Mouse (Mus musculus) granulocyte monocyte progenitor cell, adult 5-6 weeks (primary cell): Measurements from ENCODE around the gene Tmem214. TPM values are rescaled to one million over a fixed set of nuclear protein-coding genes. Genes with fewer than 3 reads are reported as not detected.

Experiments used
- ATAC-seq: replicated peaks from 2 replicates; pipeline ENCODE4 v1.8.0; 2016; ENCODE audit warnings: mild to moderate bottlenecking, moderate TSS enrichment, inconsistent platforms; ENCODE audit not compliant: poor library complexity, severe bottlenecking
- total RNA-seq, 2 experiments: library from RNA; stranded (forward) in 1 of 2; stranded (reverse) in 1 of 2; fragments of 200-712, 200-1000 nt in 1 of 2; fragments of >200 nt in 1 of 2; fragmentation: Nextera tagmentation in 1 of 2; gene quantifications; 2 replicates each; pipeline ENCODE4 v1.2.3; 2014 to 2017

The Tmem214 gene
- total RNA-seq, 2 experiments from 2014 or later: 21.5 to 48.5 TPM

DNA sequence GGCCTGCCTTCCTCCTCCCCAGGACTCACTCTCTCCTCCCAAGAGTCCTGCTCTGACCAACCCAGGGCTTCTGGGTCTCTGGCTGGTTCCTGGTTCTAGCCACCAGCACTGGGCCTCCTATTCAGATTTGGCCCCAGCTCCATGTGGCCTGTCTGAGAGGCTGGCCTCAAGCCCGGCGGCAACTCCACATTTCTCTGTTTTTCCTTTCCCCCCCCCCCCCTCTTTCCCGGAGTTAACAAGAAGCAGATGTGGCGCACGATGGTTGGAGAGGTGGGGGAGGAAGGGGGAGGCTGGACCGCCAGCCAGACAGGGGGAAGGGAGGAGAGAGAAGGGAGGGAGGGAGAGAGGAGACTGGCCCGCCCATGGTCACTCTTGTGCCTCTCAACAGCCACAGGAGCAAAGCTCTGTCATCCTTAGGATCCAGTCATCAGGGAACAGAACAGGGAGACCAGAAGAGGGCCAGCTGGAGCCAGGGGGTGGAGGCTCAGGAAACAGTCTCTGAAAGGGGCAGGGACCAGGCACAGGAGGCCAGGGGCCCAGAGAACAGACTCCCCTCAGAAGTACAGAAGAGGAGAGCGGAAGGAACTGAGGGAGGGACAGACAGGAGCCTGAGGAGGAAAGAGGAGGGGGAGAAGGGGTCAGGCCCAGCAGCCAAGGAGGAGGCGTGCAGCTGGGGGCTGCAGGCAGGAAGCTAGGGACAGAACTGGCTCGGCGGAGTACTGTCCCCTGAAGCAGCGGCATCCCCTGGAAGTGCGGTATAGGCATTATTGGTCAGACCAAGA, 45.4 kb downstream of the Tmem214 start, which contains the start of gene Emilin1:
Gene Emilin1, plus strand, starts transcription at position 343 of the 782 bp plus-strand sequence.
- peak; percentile 56 for ATAC-seq

DNA sequence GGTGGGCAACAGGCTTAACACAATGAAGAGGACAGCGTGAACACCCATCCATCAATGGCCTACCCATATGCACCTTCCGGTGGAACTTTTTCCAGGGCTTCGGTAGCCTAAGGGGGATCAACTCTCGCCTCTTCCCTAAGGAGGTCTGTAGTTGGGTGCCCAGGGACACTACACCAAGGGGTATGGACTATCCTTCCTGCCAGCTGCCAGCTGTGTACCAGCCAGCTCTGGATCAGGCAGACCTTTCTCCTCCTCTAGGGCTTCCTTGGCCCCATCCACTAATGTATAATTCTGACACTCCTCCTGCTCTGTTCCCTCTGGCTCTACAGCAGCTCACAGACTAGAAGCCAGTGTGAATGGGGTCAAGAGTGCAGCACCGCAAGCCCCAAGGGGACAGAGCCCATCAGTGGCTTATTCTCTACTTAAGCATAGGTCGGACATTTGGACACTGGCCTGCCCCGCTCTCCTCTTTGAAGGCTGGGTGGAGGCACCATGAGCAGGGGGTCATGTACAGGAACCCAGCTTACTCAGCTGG, 46.4 kb downstream of the Tmem214 start:
- no peak for ATAC-seq

DNA sequence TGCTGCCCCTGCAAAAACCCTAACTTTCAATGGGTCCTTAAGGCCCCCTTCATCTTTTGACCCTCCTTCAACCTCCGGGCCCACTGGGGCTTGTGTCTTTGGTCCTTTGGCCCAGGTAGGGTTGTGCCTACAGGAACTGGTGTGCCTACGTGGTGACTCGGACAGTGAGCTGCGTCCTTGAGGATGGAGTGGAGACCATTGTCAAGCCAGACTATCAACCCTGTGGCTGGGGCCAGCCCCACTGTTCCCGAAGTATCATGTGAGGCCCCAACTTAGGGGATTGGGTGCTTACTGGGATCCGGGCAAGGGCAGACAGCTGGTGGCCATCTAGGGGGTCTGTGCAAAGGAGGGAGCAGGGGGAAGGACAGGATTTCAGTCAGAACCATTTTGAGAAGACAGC, 47.0 kb downstream of the Tmem214 start:
- ATAC-seq: no peak

DNA sequence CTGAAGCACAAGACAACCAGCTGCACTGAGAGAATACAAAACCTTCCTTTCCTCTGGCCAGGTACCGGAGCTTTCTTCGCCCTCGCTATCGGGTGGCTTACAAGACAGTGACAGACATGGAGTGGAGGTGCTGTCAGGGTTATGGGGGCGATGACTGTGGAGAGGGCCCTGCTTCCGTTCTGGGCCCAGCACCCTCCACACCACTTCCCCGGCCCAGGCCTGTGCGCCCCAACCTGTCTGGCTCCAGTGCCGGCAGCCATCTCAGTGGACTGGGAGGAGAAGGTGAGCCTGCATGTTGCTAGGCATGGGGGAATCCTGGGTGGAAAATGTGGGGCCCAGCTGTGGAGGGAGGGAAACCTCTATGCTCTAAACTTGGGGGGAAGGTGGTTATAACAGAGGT, 47.6 kb downstream of the Tmem214 start:
- no peak for ATAC-seq

DNA sequence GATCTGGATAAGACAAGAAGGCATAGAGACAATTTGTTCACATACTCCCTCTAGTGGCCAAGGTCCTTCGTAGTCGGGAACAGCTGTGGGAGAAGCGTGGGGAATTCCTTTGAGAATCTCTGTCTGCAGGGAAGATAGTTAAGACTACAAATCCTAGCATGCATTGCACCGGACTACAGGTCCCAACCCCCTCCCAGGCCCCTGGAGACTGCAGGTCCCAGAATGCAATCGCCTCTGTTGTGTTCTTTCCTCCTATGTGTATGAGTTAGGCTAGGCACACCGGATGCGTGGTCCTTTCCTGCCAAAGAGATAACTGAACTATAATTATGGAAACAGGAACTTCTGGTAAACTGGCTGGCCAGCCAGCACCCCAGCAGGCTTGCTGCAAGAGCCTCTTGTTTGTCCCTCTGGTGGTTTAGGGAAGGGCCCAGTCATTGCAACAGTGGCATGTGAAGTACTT, 48.2 kb downstream of the Tmem214 start:
- ATAC-seq: peak; percentile 74

DNA sequence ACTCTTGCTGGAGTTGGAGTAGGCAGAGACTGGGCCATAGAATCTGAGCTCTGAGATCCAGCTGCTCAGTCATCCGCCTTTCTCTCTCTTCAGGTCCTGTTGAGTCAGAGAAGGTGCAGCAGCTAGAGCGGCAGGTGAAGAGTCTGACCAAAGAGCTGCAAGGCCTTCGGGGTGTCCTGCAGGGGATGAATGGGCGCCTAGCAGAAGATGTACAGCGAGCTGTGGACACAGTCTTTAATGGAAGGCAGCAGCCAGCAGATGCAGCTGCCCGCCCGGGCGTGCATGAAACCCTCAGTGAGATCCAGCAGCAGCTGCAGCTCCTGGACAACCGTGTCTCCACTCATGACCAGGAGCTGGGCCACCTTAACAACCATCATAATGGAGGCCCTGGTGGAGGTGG, 49.0 kb downstream of the Tmem214 start:
- no peak for ATAC-seq

DNA sequence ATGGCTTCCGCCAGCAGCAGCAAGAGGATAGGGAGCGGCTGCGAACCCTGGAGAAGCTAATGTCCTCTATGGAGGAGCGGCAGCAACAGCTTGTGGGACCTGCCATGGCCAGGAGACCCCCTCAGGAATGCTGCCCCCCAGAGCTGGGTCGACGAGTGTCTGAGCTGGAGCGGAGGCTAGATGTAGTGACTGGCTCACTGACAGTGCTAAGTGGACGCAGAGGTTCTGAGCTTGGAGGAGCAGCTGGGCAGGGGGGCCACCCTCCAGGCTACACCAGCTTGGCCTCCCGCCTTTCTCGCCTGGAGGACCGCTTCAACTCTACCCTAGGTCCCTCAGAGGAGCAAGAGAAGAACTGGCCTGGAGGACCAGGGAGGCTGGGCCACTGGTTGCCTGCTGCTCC, 49.5 kb downstream of the Tmem214 start:
- no peak for ATAC-seq

DNA sequence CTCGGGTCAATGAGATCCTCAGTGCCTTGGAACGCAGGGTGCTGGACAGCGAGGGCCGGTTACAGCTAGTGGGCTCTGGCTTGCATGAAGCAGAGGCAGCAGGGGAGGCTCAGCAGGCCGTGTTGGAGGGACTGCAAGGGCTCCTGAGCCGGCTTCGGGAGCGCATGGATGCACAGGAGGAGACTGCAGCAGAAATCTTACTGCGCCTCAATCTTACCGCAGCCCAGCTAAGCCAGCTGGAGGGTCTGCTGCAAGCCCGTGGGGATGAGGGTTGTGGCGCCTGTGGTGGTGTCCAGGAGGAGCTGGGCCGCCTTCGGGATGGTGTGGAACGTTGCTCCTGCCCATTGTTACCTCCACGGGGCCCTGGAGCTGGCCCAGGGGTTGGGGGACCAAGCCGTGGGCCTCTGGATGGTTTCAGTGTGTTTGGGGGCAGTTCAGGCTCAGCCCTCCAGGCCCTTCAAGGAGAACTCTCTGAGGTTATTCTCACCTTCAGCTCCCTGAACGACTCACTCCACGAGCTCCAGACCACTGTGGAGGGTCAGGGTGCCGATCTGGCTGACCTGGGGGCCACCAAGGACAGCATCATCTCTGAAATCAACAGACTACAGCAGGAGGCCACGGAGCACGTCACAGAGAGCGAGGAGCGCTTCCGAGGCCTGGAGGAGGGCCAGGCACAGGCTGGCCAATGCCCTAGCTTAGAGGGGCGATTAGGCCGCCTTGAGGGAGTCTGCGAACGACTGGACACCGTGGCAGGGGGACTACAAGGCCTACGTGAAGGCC, 50.3 kb downstream of the Tmem214 start:
- ATAC-seq: no peak

DNA sequence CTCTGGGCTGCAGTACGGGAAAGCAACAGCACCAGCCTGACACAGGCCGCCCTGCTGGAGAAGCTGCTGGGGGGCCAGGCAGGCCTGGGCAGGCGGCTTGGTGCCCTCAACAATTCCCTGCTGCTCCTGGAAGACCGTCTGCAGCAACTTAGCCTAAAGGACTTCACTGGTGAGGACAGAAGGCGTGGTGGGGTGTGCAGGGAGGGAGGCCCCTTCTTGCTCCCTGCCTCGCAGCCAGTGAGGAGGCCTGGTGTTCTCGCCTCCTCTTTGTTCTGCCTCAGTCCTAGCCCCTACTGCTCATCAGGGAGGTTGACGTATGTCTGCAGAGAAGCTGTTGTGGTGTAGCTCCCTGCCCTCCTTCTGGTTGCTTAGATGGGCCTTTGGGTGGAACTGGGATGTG, 50.9 kb downstream of the Tmem214 start:
- ATAC-seq: no peak

DNA sequence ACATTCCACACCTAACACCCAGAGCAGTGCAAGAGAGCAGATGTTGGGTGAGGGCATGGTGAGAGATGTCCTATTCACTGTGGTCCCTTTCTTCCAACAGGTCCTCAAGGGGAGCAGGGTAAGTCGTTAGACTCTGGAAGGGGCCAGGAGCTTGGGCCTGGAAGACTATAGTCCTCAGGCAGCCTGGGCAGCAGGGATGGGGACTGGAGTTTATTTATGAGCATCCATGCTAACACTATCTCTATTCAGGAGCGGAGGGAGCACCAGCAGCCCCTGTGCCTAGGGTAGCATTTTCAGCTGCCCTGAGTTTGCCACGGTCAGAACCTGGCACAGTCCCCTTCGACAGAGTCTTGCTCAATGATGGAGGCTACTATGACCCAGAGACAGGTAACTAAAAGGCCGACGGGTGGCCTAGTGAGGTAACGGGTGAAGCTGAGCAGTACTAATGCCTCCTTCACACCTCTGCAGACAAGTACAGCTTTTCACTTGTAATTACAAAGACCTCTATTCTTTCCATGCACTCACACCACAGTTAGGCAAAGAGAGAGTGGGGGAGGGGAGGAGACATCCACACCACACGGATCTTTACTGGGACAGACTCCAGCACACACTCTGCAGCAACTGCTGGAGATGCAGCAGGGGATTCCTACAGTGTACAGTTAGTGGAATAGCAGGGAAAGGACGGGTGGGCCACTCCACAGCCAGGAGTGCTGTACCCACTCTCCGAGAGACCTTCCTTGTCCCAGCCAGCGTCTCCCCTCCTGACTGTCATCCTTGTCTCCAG, 52.2 kb downstream of the Tmem214 start:
- ATAC-seq: no peak

DNA sequence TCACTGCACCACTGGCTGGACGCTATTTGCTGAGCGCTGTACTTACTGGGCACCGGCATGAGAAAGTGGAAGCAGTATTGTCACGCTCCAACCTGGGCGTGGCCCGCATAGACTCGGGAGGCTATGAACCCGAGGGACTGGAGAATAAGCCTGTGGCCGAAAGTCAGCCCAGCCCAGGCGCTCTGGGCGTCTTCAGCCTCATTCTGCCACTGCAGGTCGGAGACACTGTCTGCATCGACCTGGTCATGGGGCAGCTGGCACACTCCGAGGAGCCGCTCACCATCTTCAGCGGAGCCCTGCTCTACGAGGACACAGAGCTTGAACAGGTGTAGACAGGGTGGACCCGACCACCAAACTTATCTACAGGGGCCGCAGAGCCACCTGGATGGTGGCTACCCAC, 52.8 kb downstream of the Tmem214 start:
- no peak for ATAC-seq

DNA sequence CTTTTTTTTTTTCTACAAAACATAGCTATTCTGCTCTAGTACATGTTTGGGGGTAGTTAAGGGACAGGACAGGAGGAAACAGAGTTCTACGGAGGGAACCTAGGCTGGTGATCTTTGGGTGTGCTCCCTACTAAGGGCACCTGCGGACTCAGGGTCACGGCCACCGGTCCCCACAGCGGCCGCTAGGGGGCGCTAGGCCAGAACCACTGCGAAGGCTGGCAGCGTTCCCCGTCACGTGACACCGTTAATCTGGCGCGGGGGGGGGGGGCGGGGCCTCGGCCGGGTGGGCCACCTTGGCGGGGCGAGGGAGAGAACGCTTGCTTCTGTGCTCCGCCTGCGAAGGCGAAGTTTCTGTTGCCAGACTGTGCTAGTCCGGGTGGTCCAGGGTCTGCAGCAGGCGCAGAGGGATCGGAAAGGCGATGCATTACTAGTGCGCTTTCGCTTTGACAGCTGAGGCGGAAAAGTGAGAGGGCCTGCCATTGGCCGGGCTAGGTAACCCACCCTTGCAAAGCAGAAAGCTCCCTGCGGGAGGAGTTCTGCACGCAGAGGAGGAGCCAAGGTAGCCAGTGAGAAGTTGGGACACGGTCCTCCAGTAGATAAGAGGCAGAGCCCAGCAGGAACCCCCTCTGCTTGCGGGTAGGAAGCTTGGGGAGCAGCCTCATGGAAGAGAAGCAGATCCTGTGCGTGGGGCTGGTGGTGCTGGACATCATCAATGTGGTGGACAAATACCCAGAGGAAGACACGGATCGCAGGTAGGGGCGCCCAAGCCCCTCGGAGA, 53.6 kb downstream of the Tmem214 start, which contains the start of gene Khk:
Gene Khk, plus strand, starts transcription at position 176 of the 778 bp plus-strand sequence.
- peak; percentile 87 for ATAC-seq

DNA sequence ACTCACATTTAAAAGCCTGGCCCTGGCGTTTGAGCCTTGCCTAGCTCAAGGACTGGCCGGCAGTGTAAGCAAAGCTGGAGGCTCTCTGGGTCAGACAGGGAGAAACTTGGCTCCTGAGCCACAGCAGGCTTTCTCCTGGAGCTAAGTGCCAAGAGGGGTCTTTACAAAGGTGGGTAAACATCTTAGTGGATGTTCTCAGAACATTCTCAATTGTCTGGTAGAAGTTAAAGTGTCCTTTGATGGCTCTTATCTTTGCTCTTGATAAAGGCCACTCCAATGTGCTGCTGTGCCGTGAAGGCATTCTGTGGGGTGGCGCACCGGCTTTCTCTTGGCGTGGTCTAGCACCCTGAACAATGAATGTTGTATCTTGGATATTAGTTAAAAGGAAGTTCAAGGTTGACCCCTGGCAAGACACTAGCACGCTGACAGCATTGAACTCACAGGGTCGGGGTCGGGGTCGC, 54.8 kb downstream of the Tmem214 start:
- ATAC-seq: no peak

DNA sequence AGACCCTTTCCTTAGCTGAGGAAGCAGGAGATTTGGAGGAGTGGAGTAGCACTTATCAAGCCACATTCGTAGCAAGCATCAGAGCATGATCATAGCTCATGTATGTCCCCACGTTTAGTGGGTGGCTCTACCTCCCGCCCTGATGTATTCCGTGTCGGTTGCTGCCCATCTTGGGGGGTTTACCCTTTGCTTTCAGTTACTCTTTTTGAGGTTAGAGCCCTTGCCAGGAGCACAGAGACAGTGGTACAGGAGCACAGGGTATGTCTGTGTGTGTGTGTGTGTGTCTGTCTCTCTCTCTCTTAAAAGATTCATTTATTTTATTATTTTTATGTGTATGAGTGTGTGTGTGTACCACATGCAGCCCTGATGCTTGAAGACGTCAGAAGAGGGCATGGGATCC, 55.3 kb downstream of the Tmem214 start:
- ATAC-seq: no peak

DNA sequence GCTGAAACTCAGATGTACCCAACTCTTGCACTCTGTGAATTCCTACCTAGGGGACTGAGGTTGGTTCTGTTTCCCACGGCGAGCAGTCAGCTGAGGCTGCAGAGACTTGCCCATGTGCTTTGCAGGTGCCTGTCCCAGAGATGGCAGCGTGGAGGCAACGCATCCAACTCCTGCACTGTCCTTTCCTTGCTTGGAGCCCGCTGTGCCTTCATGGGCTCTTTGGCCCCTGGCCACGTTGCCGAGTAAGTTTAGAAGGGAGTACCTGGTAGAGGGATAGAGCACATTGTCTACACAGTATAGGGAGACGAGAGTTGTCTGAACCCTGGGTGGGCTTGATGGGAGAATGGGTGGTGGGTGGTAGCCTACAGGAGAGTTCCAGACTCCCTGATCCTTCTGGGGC, 56.8 kb downstream of the Tmem214 start:
- no peak for ATAC-seq

DNA sequence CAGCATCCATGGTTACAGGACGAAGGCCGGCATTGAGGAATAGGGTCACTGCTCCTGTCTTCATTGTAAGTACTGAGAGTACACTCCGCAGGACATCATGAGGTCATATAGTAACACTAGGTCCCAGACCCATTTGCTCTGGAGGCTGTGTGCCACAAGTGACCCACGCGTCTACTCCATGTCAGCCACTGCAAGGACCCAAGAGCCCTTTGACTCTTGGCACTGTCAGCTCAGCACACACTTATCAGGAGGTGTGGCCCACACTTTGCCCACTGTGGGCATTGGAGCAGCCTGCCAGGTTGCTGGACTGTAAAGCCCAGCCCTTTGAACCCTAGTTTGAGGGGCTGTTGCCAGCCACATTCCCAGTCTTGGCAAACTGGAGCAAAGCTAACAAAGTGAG, 57.4 kb downstream of the Tmem214 start:
- no peak for ATAC-seq

DNA sequence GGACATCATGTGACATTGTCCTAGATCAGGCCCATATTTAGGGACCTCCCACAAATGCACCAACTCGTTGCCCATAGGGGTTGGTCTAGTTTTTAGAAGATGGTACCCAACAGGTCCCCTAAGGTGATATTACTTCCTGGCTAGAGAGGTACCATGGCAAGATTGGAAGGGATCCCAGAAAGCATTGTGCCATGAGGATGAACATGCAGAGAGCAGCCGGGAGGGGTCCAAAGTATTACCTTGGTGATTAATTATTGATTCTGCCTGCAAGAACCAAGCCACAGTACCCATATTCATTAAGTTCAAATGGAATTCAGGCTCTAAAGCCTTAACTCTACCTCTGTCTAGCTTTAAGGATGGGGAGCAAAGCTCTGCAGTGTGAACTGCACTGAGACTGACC, 58.3 kb downstream of the Tmem214 start:
- no peak for ATAC-seq

DNA sequence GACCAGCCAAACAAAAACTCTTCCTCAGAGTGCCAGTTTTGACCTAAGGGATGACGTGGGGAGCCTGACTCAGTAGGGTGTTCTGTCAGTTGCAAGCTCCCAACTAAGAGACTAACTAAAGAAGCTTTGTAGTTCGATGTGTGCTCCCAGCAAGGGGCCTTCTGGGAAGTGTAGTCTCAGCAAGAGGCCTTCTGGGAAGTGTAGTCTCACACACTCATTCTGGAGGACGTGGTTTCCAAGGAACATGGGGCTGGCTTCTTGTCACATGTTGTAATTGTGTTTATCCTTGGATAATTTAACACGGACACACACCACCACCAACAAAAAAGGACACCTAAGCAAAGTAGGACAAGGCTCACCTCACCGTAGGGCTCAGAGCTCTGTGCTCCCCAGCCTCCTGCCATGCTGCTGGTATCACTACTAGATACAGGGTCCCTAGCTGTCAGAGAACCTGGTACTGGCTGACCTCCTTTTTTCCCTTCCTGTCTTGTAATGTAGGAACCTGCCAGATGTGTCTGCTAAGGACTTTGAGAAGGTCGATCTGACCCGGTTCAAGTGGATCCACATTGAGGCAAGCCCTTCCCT, 60.2 kb downstream of the Tmem214 start:
- ATAC-seq: no peak
